Mouse (Mus musculus): ENCODE results near the gene Gstt3.

- TF ChIP-seq GATA1 (IDR thresholded peaks at IDR 0.05; ENCODE audit: borderline replicate concordance, low read length) (no peak), FLI1 (IDR thresholded peaks at IDR 0.05; ENCODE audit: low read length) (no peak)
Observed at GRCm38 (mm10) chr10:75777885-75778284, 3.3 kb downstream of the Gstt3 start.

Data from megakaryocyte, embryonic 14.5 days (primary cell).